Mouse (Mus musculus) C2C12 (cell line): ENCODE measurements around the gene Sirt1. TPM values are rescaled to one million over a fixed set of nuclear protein-coding genes. Genes with fewer than 3 reads are reported as not detected.
"Not testable (repeated sequence)": the region's sequence is repeated elsewhere in the genome, so short reads cannot be mapped to it uniquely, and the experiment has no call there.

ENCODE experiments used
- H3K27me3 ChIP-seq: one replicate; pipeline ENCODE4 v1.6.1; 2011; ENCODE audit not compliant: control insufficient read depth, insufficient read depth, insufficient read length
- H3K36me3 ChIP-seq: one replicate; pipeline ENCODE4 v1.6.1; 2011; ENCODE audit not compliant: control insufficient read depth, insufficient read depth
- H3K4me3 ChIP-seq: one replicate; pipeline ENCODE4 v1.5.1; 2011; ENCODE audit warnings: mild to moderate bottlenecking, control low read depth; ENCODE audit not compliant: poor library complexity, insufficient read depth, severe bottlenecking
- H3K79me2 ChIP-seq: one replicate; pipeline ENCODE4 v1.6.1; 2011; ENCODE audit not compliant: control insufficient read depth, insufficient read depth
- H3K79me3 ChIP-seq: one replicate; pipeline ENCODE4 v1.6.1; 2011; ENCODE audit warnings: low read depth, control low read depth
- H3ac ChIP-seq: one replicate; pipeline ENCODE3; 2011; ENCODE audit warnings: low read depth; ENCODE audit not compliant: control insufficient read depth, insufficient read length
- CEBPB ChIP-seq: IDR thresholded peaks from one replicate; pipeline ENCODE4 v1.6.1; 2011; ENCODE audit warnings: low read depth, mild to moderate bottlenecking, control low read depth, moderate library complexity
- CTCF ChIP-seq: IDR thresholded peaks from one replicate; pipeline ENCODE4 v1.5.1; 2011; ENCODE audit not compliant: control insufficient read depth, insufficient read depth, insufficient read length
- FOSL1 ChIP-seq: IDR thresholded peaks from one replicate; pipeline ENCODE4 v1.8.0; 2011; ENCODE audit warnings: mild to moderate bottlenecking, low read length; ENCODE audit not compliant: poor library complexity, insufficient read depth, severe bottlenecking
- MAX ChIP-seq: IDR thresholded peaks from one replicate; pipeline ENCODE4 v1.6.1; 2011; ENCODE audit warnings: mild to moderate bottlenecking, control low read depth
- MYOD1 ChIP-seq: IDR thresholded peaks from one replicate; pipeline ENCODE4 v1.6.1; 2011; ENCODE audit warnings: low read depth; ENCODE audit not compliant: control insufficient read depth, insufficient read length
- MYOG ChIP-seq: IDR thresholded peaks from one replicate; pipeline ENCODE4 v1.6.1; 2011; ENCODE audit not compliant: control insufficient read depth, insufficient read length; ENCODE audit errors: extremely low read depth
- USF1 ChIP-seq: IDR thresholded peaks from one replicate; pipeline ENCODE4 v1.6.1; 2011; ENCODE audit warnings: low read depth, mild to moderate bottlenecking, control low read depth, moderate library complexity
- polyA plus RNA-seq: library from polyadenylated mRNA; unstranded; fragments of >200 nt; fragmentation: generic; extraction: Trizol; gene quantifications from one replicate; pipeline ENCODE4 v1.2.1, GENCODE M21; 2012; ENCODE audit warnings: missing spikeins

Sirt1 gene
- polyA plus RNA-seq, 1 experiment = 4.2 TPM

DNA sequence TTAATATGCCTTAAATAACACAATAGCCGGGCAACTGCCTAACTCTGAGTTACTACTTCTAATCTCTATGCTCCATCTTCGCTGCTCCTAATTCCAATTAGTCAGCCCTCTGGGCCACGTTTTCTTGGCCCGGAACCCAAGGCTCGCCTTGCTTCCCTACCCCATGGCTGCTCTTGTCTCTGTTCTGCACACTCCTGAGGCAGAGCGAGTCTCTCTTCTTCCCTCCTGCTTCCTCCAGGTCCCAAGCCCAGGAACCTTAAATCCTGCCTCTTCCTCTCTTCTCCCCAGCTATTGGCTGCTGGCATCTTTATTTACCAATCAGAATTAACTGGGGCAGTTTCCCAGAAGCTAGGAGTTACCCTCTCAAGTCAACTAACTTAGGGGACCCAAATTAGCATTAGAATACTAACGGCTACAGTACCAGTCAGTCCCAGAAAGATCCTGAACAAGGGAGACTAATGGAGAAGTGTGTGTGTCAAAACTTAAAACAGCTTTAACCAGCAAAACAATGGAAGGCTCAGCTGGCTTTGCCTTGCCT lies 15.5 kb downstream of the Sirt1 start:
- no peaks in the 10 kb centered on the region for H3K36me3 ChIP-seq
- no peak for TF ChIP-seq USF1
- no peak for TF ChIP-seq FOSL1
- no peak for TF ChIP-seq CEBPB
- no peak for TF ChIP-seq MYOD1
- TF ChIP-seq MYOG = no peak
- no peak for TF ChIP-seq CTCF
- TF ChIP-seq MAX = no peak
- no peaks in the 10 kb centered on the region for H3K79me2 ChIP-seq
- no peaks in the 10 kb centered on the region for H3K79me3 ChIP-seq
- H3K4me3 ChIP-seq = no peak overlapping the region
- H3ac ChIP-seq = no peak overlapping the region
- no peaks in the 10 kb centered on the region for H3K27me3 ChIP-seq

- Histone ChIP-seq H3ac (no peak overlapping the region), H3K4me3 (no peak overlapping the region), H3K79me2 (no peaks in the 10 kb centered on the region), H3K36me3 (no peaks in the 10 kb centered on the region), H3K27me3 (no peaks in the 10 kb centered on the region), H3K79me3 (no peaks in the 10 kb centered on the region)
- TF ChIP-seq CTCF (no peak), MAX (no peak), FOSL1 (no peak), MYOD1 (no peak)
These were observed 21.0 kb downstream of the Sirt1 start for GRCm38 (mm10) chr10:63360502-63360901.

GRCm38 (mm10) chr10:63352111-63352510 lies 29.4 kb downstream of the Sirt1 start:
- TF ChIP-seq MAX (no peak), MYOG (no peak), CTCF (no peak), MYOD1 (no peak), CEBPB (no peak), USF1 (no peak)
- no peak overlapping the region for H3K4me3 ChIP-seq
- H3K79me2 ChIP-seq = no peaks in the 10 kb centered on the region
- no peak overlapping the region for H3ac ChIP-seq
- H3K27me3 ChIP-seq = no peaks in the 10 kb centered on the region
- H3K36me3 ChIP-seq = no peaks in the 10 kb centered on the region
- H3K79me3 ChIP-seq = no peaks in the 10 kb centered on the region

- H3ac ChIP-seq, H3K27me3 ChIP-seq, H3K36me3 ChIP-seq, H3K79me2 ChIP-seq, H3K79me3 ChIP-seq, H3K4me3 ChIP-seq: not testable (repeated sequence)
These were observed 30.4 kb downstream of the Sirt1 start for GRCm38 (mm10) chr10:63351099-63351498.

- Histone ChIP-seq H3K4me3 (no peak overlapping the region), H3K79me2 (no peaks in the 10 kb centered on the region), H3ac (no peak overlapping the region), H3K36me3 (no peaks in the 10 kb centered on the region), H3K27me3 (no peaks in the 10 kb centered on the region), H3K79me3 (no peaks in the 10 kb centered on the region)
- TF ChIP-seq USF1 = no peak
- no peak for TF ChIP-seq FOSL1
- TF ChIP-seq MYOD1 = no peak
- TF ChIP-seq MAX = no peak
- no peak for TF ChIP-seq CTCF
- no peak for TF ChIP-seq CEBPB
- no peak for TF ChIP-seq MYOG
These were observed 30.8 kb downstream of the Sirt1 start for GRCm38 (mm10) chr10:63350666-63351065.

DNA sequence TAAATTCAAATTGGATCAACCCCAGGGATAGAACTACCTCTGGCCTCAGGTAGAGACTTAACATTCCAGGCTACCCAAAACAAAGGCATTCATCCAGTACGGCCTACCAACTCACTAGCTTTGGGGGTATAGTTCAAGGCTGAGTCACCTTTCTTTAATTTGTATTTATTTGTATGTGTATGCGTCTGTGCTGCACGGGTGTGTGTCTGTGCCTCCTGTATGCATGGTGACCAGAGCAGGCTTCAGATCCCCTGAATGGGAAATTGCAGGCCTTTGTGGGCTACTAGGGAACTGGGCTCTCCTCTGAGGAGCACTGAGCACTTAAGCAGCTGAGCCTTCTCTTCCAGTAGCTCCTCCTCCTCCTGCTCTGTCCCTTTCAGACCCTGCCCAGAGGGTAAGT lies 33.2 kb downstream of the Sirt1 start:
- H3K27me3 ChIP-seq = no peaks in the 10 kb centered on the region
- no peaks in the 10 kb centered on the region for H3K36me3 ChIP-seq
- no peak overlapping the region for H3ac ChIP-seq
- no peak for TF ChIP-seq MYOG
- no peak for TF ChIP-seq MAX
- no peak overlapping the region for H3K4me3 ChIP-seq
- H3K79me2 ChIP-seq = no peaks in the 10 kb centered on the region
- no peaks in the 10 kb centered on the region for H3K79me3 ChIP-seq
